Mouse (Mus musculus) heart, embryonic 16.5 days (tissue): ENCODE measurements at regions not wholly inside any gene's neighbourhood (a gene's known extent, or its start where the extent isn't known, plus 50 kb on each side); places are given as distances from the start of the nearest gene placed in this dataset.

Experiments
- ATAC-seq: fragments of 200-750 bp; cut with Nextera tagmentation; replicated peaks from 2 replicates; pipeline ENCODE4 v1.8.0; 2017; ENCODE audit warnings: moderate number of reproducible peaks; ENCODE audit not compliant: insufficient read depth, low FRiP score; ENCODE audit errors: extremely low read depth
- H3K27ac ChIP-seq: fragments of 300-500 bp; sonication (generic); 2 replicates; pipeline ENCODE4 v1.5.1; 2014; ENCODE audit warnings: mild to moderate bottlenecking, low read length, control low read depth, moderate library complexity
- H3K27me3 ChIP-seq: fragments of 300-500 bp; sonication (generic); 2 replicates; pipeline ENCODE4 v1.6.1; 2014; ENCODE audit warnings: low read length, mixed read lengths; ENCODE audit not compliant: control insufficient read depth, insufficient read depth
- H3K36me3 ChIP-seq: fragments of 300-500 bp; sonication (generic); 2 replicates; pipeline ENCODE4 v1.6.1; 2014; ENCODE audit not compliant: control insufficient read depth, insufficient read depth
- H3K4me1 ChIP-seq: fragments of 300-500 bp; sonication (generic); 2 replicates; pipeline ENCODE4 v1.6.1; 2014; ENCODE audit warnings: low read length, mixed read lengths; ENCODE audit not compliant: control insufficient read depth, insufficient read depth
- H3K4me2 ChIP-seq: fragments of 300-500 bp; sonication (generic); 2 replicates; pipeline ENCODE4 v1.6.1; 2014; ENCODE audit warnings: low read depth, mild to moderate bottlenecking, control low read depth, low read length
- H3K4me3 ChIP-seq: fragments of 300-500 bp; sonication (generic); 2 replicates; pipeline ENCODE4 v1.5.1; 2014; ENCODE audit warnings: mild to moderate bottlenecking, control low read depth, low read length
- H3K9ac ChIP-seq: fragments of 300-500 bp; sonication (generic); 2 replicates; pipeline ENCODE4 v1.6.1; 2014; ENCODE audit warnings: low read length, control low read depth
- H3K9me3 ChIP-seq: fragments of 300-500 bp; sonication (generic); replicated peaks from 2 replicates; pipeline ENCODE4 v1.6.1; 2016; ENCODE audit warnings: low read length; ENCODE audit not compliant: control insufficient read depth
- WGBS: fragments of 180-500 bp; shearing (Covaris S2); extraction: QIAGEN DNeasy Blood & Tissue Kit; methylation state at CpG from one replicate; pipeline ENCODE4 v1.1.7; 2014; 5-methylcytosine and 5-hydroxymethylcytosine counted together

- no peaks in the 10 kb centered on the region for H3K9me3 ChIP-seq
- H3K27me3 ChIP-seq: no peaks in the 10 kb centered on the region
- no peak for ATAC-seq
- H3K36me3 ChIP-seq: no peaks in the 10 kb centered on the region
- no peak overlapping the region for H3K27ac ChIP-seq
- no peaks in the 10 kb centered on the region for H3K4me1 ChIP-seq
- WGBS: 66% methylated on average over 5 of the region's 5 CpGs
- H3K4me2 ChIP-seq: no peak overlapping the region
- no peak overlapping the region for H3K9ac ChIP-seq
- H3K4me3 ChIP-seq: no peak overlapping the region
These were observed 58.7 kb downstream of the Mycn start for GRCm38 (mm10) chr12:12882931-12883553.

- no peak overlapping the region for H3K4me3 ChIP-seq
- no peaks in the 10 kb centered on the region for H3K9me3 ChIP-seq
These were observed 63.7 kb downstream of the Mycn start for GRCm38 (mm10) chr12:12878031-12878430.

GRCm38 (mm10) chr12:12877539-12877938 lies 64.2 kb downstream of the Mycn start:
- no peaks in the 10 kb centered on the region; the same call in none of the 2 replicates for H3K4me1 ChIP-seq
- no peak overlapping the region for H3K9ac ChIP-seq
- H3K36me3 ChIP-seq: no peaks in the 10 kb centered on the region
- WGBS: 78% methylated on average over 5 of the region's 5 CpGs
- no peak overlapping the region for H3K4me2 ChIP-seq
- no peak overlapping the region for H3K27ac ChIP-seq
- H3K4me3 ChIP-seq: no peak overlapping the region
- no peaks in the 10 kb centered on the region for H3K9me3 ChIP-seq
- H3K27me3 ChIP-seq: no peaks in the 10 kb centered on the region
- no peak for ATAC-seq

More at GRCm38 (mm10) chr12:12878031-12878430, 63.7 kb downstream of the Mycn start:
- Histone ChIP-seq H3K9ac (no peak overlapping the region), H3K4me2 (no peak overlapping the region), H3K27ac (no peak overlapping the region), H3K27me3 (no peaks in the 10 kb centered on the region), H3K36me3 (no peaks in the 10 kb centered on the region), H3K4me1 (no peaks in the 10 kb centered on the region; the same call in 1 of the 2 replicates)
- 93% methylated on average over 2 of the region's 2 CpGs for WGBS
- ATAC-seq: no peak

- no peak overlapping the region for H3K27ac ChIP-seq
- H3K36me3 ChIP-seq: no peaks in the 10 kb centered on the region
- no peaks in the 10 kb centered on the region for H3K9me3 ChIP-seq
- 76% methylated on average over 12 of the region's 12 CpGs for WGBS
- H3K4me3 ChIP-seq: no peak overlapping the region
- no peak overlapping the region for H3K9ac ChIP-seq
- H3K4me1 ChIP-seq: no peaks in the 10 kb centered on the region; the same call in none of the 2 replicates
- H3K27me3 ChIP-seq: no peaks in the 10 kb centered on the region
- H3K4me2 ChIP-seq: no peak overlapping the region
- ATAC-seq: no peak
These were observed 65.6 kb downstream of the Mycn start for GRCm38 (mm10) chr12:12875976-12876745.

GRCm38 (mm10) chr12:12873551-12873950 lies 68.2 kb downstream of the Mycn start:
- H3K36me3 ChIP-seq: no peaks in the 10 kb centered on the region
- H3K4me3 ChIP-seq: no peak overlapping the region
- 83% methylated on average over 11 of the region's 11 CpGs for WGBS
- H3K4me1 ChIP-seq: no peaks in the 10 kb centered on the region; the same call in none of the 2 replicates
- no peaks in the 10 kb centered on the region for H3K9me3 ChIP-seq
- no peak overlapping the region for H3K27ac ChIP-seq
- H3K4me2 ChIP-seq: no peak overlapping the region
- no peak for ATAC-seq
- no peaks in the 10 kb centered on the region for H3K27me3 ChIP-seq
- H3K9ac ChIP-seq: no peak overlapping the region

- H3K4me2 ChIP-seq: no peak overlapping the region
- no peaks in the 10 kb centered on the region for H3K27me3 ChIP-seq
- no peak overlapping the region for H3K4me3 ChIP-seq
- 41% methylated on average over 4 of the region's 4 CpGs for WGBS
- no peaks in the 10 kb centered on the region for H3K9me3 ChIP-seq
- ATAC-seq: no peak
- H3K27ac ChIP-seq: no peak overlapping the region
- H3K4me1 ChIP-seq: no peaks in the 10 kb centered on the region; the same call in none of the 2 replicates
- no peak overlapping the region for H3K9ac ChIP-seq
- H3K36me3 ChIP-seq: no peaks in the 10 kb centered on the region
These were observed 68.7 kb downstream of the Mycn start for GRCm38 (mm10) chr12:12872974-12873373.

- no peak overlapping the region for H3K9ac ChIP-seq
- H3K4me2 ChIP-seq: no peak overlapping the region
- ATAC-seq: no peak
- H3K9me3 ChIP-seq: no peaks in the 10 kb centered on the region
- H3K27me3 ChIP-seq: no peaks in the 10 kb centered on the region
- WGBS: 65% methylated on average over 4 of the region's 4 CpGs
- H3K4me3 ChIP-seq: no peak overlapping the region
- no peaks in the 10 kb centered on the region for H3K36me3 ChIP-seq
- H3K4me1 ChIP-seq: no peaks in the 10 kb centered on the region; the same call in none of the 2 replicates
- H3K27ac ChIP-seq: no peak overlapping the region
These were observed 70.4 kb downstream of the Mycn start for GRCm38 (mm10) chr12:12871272-12871671.

- no peaks in the 10 kb centered on the region for H3K4me1 ChIP-seq
- H3K36me3 ChIP-seq: no peaks in the 10 kb centered on the region
- H3K9me3 ChIP-seq: no peaks in the 10 kb centered on the region
- no peaks in the 10 kb centered on the region for H3K27me3 ChIP-seq
- 62% methylated on average over 10 of the region's 10 CpGs for WGBS
- H3K4me2 ChIP-seq: no peak overlapping the region
- no peak overlapping the region for H3K9ac ChIP-seq
- no peak overlapping the region for H3K4me3 ChIP-seq
- no peak overlapping the region for H3K27ac ChIP-seq
- ATAC-seq: no peak
These were observed 75.1 kb downstream of the Mycn start for GRCm38 (mm10) chr12:12866590-12866989.

- Histone ChIP-seq H3K9me3 (no peaks in the 10 kb centered on the region), H3K9ac (no peak overlapping the region), H3K4me1 (no peaks in the 10 kb centered on the region), H3K36me3 (no peaks in the 10 kb centered on the region), H3K4me2 (no peak overlapping the region), H3K4me3 (no peak overlapping the region), H3K27me3 (no peaks in the 10 kb centered on the region), H3K27ac (no peak overlapping the region)
- ATAC-seq: no peak
- WGBS: 39% methylated on average over 2 of the region's 2 CpGs
These were observed 91.0 kb downstream of the Mycn start for GRCm38 (mm10) chr12:12850681-12851080.
